Mouse (Mus musculus) cortical plate, adult 2 months (tissue): ENCODE data around the gene Htra2. TPM values are rescaled to one million over a fixed set of nuclear protein-coding genes. Genes with fewer than 3 reads are reported as not detected.

Experiments used
- H3K27ac ChIP-seq: fragments of 200-500 bp; 2 replicates; pipeline ENCODE4 v1.5.1; 2012; ENCODE audit warnings: low read length, control low read depth, inconsistent platforms; ENCODE audit not compliant: insufficient read depth
- H3K4me1 ChIP-seq: fragments of 200-500 bp; 2 replicates; pipeline ENCODE4 v1.6.1; 2011; ENCODE audit warnings: low read length; ENCODE audit not compliant: control insufficient read depth, insufficient read depth
- H3K4me3 ChIP-seq: fragments of 200-500 bp; 2 replicates; pipeline ENCODE4 v1.5.1; 2011; ENCODE audit warnings: mild to moderate bottlenecking, low read length, control low read depth; ENCODE audit not compliant: insufficient read depth
- CTCF ChIP-seq: fragments of 200-500 bp; IDR thresholded peaks from 2 replicates; pipeline ENCODE4 v1.5.1; 2011; ENCODE audit warnings: mild to moderate bottlenecking, control low read depth, low read length; ENCODE audit not compliant: insufficient read depth; ENCODE audit errors: extremely low read depth
- POLR2A ChIP-seq: fragments of 200-500 bp; IDR thresholded peaks from 2 replicates; pipeline ENCODE4 v1.6.1; 2011; ENCODE audit warnings: mild to moderate bottlenecking, low read length, control low read depth; ENCODE audit not compliant: insufficient read depth; ENCODE audit errors: extremely low read depth
- polyA plus RNA-seq: library from polyadenylated mRNA; depleted of rRNA; stranded (reverse); fragments of >200 nt; gene quantifications from 2 replicates; pipeline ENCODE4 v1.2.3, GENCODE M21; 2012; rRNA removed

Htra2 gene
- 58.8 and 66.9 TPM in 2 replicates for polyA plus RNA-seq

GRCm38 (mm10) chr6:83054871-83055431, at the start of gene Htra2:
Htra2 (minus strand) TSS chr6:83055273.
- no peak for TF ChIP-seq POLR2A
- TF ChIP-seq CTCF: no peak
- peaks cover 4% of the 10 kb centered on the region; the same call in 1 of the 2 replicates for H3K4me1 ChIP-seq
- H3K4me3 ChIP-seq: peak within 1 kb of the TSS; percentile 60
- H3K27ac ChIP-seq: no peak within 1 kb of the TSS

- TF ChIP-seq POLR2A (no peak), CTCF (no peak)
- Histone ChIP-seq H3K4me1 (peaks cover 6% of the 10 kb centered on the region), H3K27ac (no peak overlapping the region), H3K4me3 (no peak overlapping the region)
These were observed 49.1 kb upstream of the Htra2 start for GRCm38 (mm10) chr6:83104158-83104557.

- Histone ChIP-seq H3K27ac (no peak overlapping the region), H3K4me3 (peak overlapping the region; percentile 53), H3K4me1 (peaks cover 6% of the 10 kb centered on the region)
- TF ChIP-seq POLR2A (no peak), CTCF (no peak)
These were observed 48.1 kb upstream of the Htra2 start for GRCm38 (mm10) chr6:83103130-83103650.

GRCm38 (mm10) chr6:83101688-83102556, 46.8 kb upstream of the Htra2 start:
- TF ChIP-seq POLR2A (0 out of 2 replicates have a peak, but pooled peaks have one; percentile 19), CTCF (no peak)
- Histone ChIP-seq H3K4me1 (peaks cover 4% of the 10 kb centered on the region), H3K4me3 (peak overlapping the region; percentile 53), H3K27ac (peak overlapping the region; percentile 8)

GRCm38 (mm10) chr6:83101316-83101687, 46.2 kb upstream of the Htra2 start, which contains the start of the genes Ccdc142 and Gm42688:
Ccdc142 (plus strand) TSS chr6:83101601.
Gm42688 (plus strand) TSS chr6:83101617.
- TF ChIP-seq CTCF (peak; percentile 54), POLR2A (no peak; the same call in 1 of the 2 replicates)
- H3K27ac ChIP-seq: peak within 1 kb of the TSS; percentile 8
- peaks cover 4% of the 10 kb centered on the region for H3K4me1 ChIP-seq
- H3K4me3 ChIP-seq: peak within 1 kb of the TSS; percentile 53

- no peak overlapping the region for H3K27ac ChIP-seq
- no peak overlapping the region for H3K4me3 ChIP-seq
- H3K4me1 ChIP-seq: peaks cover 2% of the 10 kb centered on the region
- TF ChIP-seq CTCF (no peak), POLR2A (no peak)
These were observed 43.3 kb upstream of the Htra2 start for GRCm38 (mm10) chr6:83098411-83098810.

- TF ChIP-seq POLR2A: no peak
- Histone ChIP-seq H3K27ac (no peak overlapping the region), H3K4me3 (no peak overlapping the region), H3K4me1 (no peaks in the 10 kb centered on the region)
These were observed 40.9 kb upstream of the Htra2 start for GRCm38 (mm10) chr6:83095968-83096367.

- no peak overlapping the region for H3K27ac ChIP-seq
- TF ChIP-seq POLR2A (no peak), CTCF (no peak)
- no peaks in the 10 kb centered on the region for H3K4me1 ChIP-seq
- H3K4me3 ChIP-seq: no peak overlapping the region
These were observed 37.5 kb upstream of the Htra2 start for GRCm38 (mm10) chr6:83092416-83093127.

- no peak overlapping the region for H3K4me3 ChIP-seq
- no peaks in the 10 kb centered on the region for H3K4me1 ChIP-seq
- H3K27ac ChIP-seq: no peak overlapping the region
- TF ChIP-seq POLR2A: no peak
- no peak for TF ChIP-seq CTCF
These were observed 32.8 kb upstream of the Htra2 start for GRCm38 (mm10) chr6:83087926-83088260.
